Mouse (Mus musculus): Measurements from ENCODE around the gene Kif12. TPM values are rescaled to one million over a fixed set of nuclear protein-coding genes. Genes with fewer than 3 reads are reported as not detected.

Kif12 gene
- polyA plus RNA-seq, 1 experiment = not detected

- no peak for TF ChIP-seq POLR2A (IDR thresholded peaks at IDR 0.05; ENCODE audit: low read depth, low read length)
- TF ChIP-seq CTCF (IDR thresholded peaks at IDR 0.05; ENCODE audit: borderline replicate concordance, insufficient read depth, low read length) = no peak
- Histone ChIP-seq H3K4me3 (ENCODE audit: insufficient read depth, low read length) (0 out of 2 replicates have a peak within 1 kb of the TSS, but pooled peaks have one; percentile 4), H3K4me1 (ENCODE audit: control insufficient read depth, insufficient read depth, low read length) (peaks cover 13% of the 10 kb centered on the region; the same call in 1 of the 2 replicates), H3K27ac (ENCODE audit: insufficient read depth, low read length) (no peak within 1 kb of the TSS)
These were observed 42.1 kb upstream of the Kif12 start, which contains the start of gene Col27a1 for GRCm38 (mm10) chr4:63213907-63214621. TSS of gene Col27a1 (plus strand) at chr4:63214004.

GRCm38 (mm10) chr4:63205583-63205982, 33.7 kb upstream of the Kif12 start:
- no peak overlapping the region for H3K4me3 ChIP-seq (ENCODE audit: insufficient read depth, low read length)
- TF ChIP-seq POLR2A (IDR thresholded peaks at IDR 0.05; ENCODE audit: low read depth, low read length) = no peak
- TF ChIP-seq CTCF (IDR thresholded peaks at IDR 0.05; ENCODE audit: borderline replicate concordance, insufficient read depth, low read length) = no peak
- no peak overlapping the region for H3K27ac ChIP-seq (ENCODE audit: insufficient read depth, low read length)
- H3K4me1 ChIP-seq (ENCODE audit: control insufficient read depth, insufficient read depth, low read length) = no peaks in the 10 kb centered on the region

GRCm38 (mm10) chr4:63203874-63204273, 31.9 kb upstream of the Kif12 start:
- Histone ChIP-seq H3K27ac (ENCODE audit: insufficient read depth, low read length) (no peak overlapping the region), H3K4me1 (ENCODE audit: control insufficient read depth, insufficient read depth, low read length) (no peaks in the 10 kb centered on the region), H3K4me3 (ENCODE audit: insufficient read depth, low read length) (no peak overlapping the region)
- TF ChIP-seq CTCF (IDR thresholded peaks at IDR 0.05; ENCODE audit: borderline replicate concordance, insufficient read depth, low read length) (no peak), POLR2A (IDR thresholded peaks at IDR 0.05; ENCODE audit: low read depth, low read length) (no peak)

GRCm38 (mm10) chr4:63199366-63199765, 27.4 kb upstream of the Kif12 start:
- Histone ChIP-seq H3K27ac (ENCODE audit: insufficient read depth, low read length) (no peak overlapping the region), H3K4me3 (ENCODE audit: insufficient read depth, low read length) (no peak overlapping the region), H3K4me1 (ENCODE audit: control insufficient read depth, insufficient read depth, low read length) (no peaks in the 10 kb centered on the region)
- TF ChIP-seq CTCF (IDR thresholded peaks at IDR 0.05; ENCODE audit: borderline replicate concordance, insufficient read depth, low read length) (no peak), POLR2A (IDR thresholded peaks at IDR 0.05; ENCODE audit: low read depth, low read length) (no peak)

- Histone ChIP-seq H3K4me3 (ENCODE audit: insufficient read depth, low read length) (no peak overlapping the region), H3K27ac (ENCODE audit: insufficient read depth, low read length) (no peak overlapping the region), H3K4me1 (ENCODE audit: control insufficient read depth, insufficient read depth, low read length) (no peaks in the 10 kb centered on the region)
- no peak for TF ChIP-seq POLR2A (IDR thresholded peaks at IDR 0.05; ENCODE audit: low read depth, low read length)
- TF ChIP-seq CTCF (IDR thresholded peaks at IDR 0.05; ENCODE audit: borderline replicate concordance, insufficient read depth, low read length) = no peak
These were observed 22.4 kb upstream of the Kif12 start for GRCm38 (mm10) chr4:63194366-63194765.

GRCm38 (mm10) chr4:63191641-63192040, 19.7 kb upstream of the Kif12 start:
- TF ChIP-seq POLR2A (IDR thresholded peaks at IDR 0.05; ENCODE audit: low read depth, low read length) (no peak), CTCF (IDR thresholded peaks at IDR 0.05; ENCODE audit: borderline replicate concordance, insufficient read depth, low read length) (no peak)
- no peak overlapping the region for H3K27ac ChIP-seq (ENCODE audit: insufficient read depth, low read length)

GRCm38 (mm10) chr4:63186281-63186870, 14.4 kb upstream of the Kif12 start:
- H3K4me1 ChIP-seq (ENCODE audit: control insufficient read depth, insufficient read depth, low read length) = no peaks in the 10 kb centered on the region
- H3K4me3 ChIP-seq (ENCODE audit: insufficient read depth, low read length) = no peak overlapping the region
- H3K27ac ChIP-seq (ENCODE audit: insufficient read depth, low read length) = no peak overlapping the region
- TF ChIP-seq CTCF (IDR thresholded peaks at IDR 0.05; ENCODE audit: borderline replicate concordance, insufficient read depth, low read length) (no peak), POLR2A (IDR thresholded peaks at IDR 0.05; ENCODE audit: low read depth, low read length) (no peak)

More at GRCm38 (mm10) chr4:63191641-63192040, 19.7 kb upstream of the Kif12 start:
- Histone ChIP-seq H3K4me3 (ENCODE audit: insufficient read depth, low read length) (no peak overlapping the region), H3K4me1 (ENCODE audit: control insufficient read depth, insufficient read depth, low read length) (no peaks in the 10 kb centered on the region)

- H3K27ac ChIP-seq (ENCODE audit: insufficient read depth, low read length) = no peak overlapping the region
- H3K4me1 ChIP-seq (ENCODE audit: control insufficient read depth, insufficient read depth, low read length) = no peaks in the 10 kb centered on the region
- no peak overlapping the region for H3K4me3 ChIP-seq (ENCODE audit: insufficient read depth, low read length)
- TF ChIP-seq POLR2A (IDR thresholded peaks at IDR 0.05; ENCODE audit: low read depth, low read length) (no peak), CTCF (IDR thresholded peaks at IDR 0.05; ENCODE audit: borderline replicate concordance, insufficient read depth, low read length) (peak; percentile 97)
These were observed 9.6 kb upstream of the Kif12 start for GRCm38 (mm10) chr4:63181556-63181955.

GRCm38 (mm10) chr4:63171122-63171521, 809 bp downstream of the Kif12 start:
- H3K27ac ChIP-seq (ENCODE audit: insufficient read depth, low read length) = no peak overlapping the region
- no peaks in the 10 kb centered on the region for H3K4me1 ChIP-seq (ENCODE audit: control insufficient read depth, insufficient read depth, low read length)
- no peak for TF ChIP-seq POLR2A (IDR thresholded peaks at IDR 0.05; ENCODE audit: low read depth, low read length)
- TF ChIP-seq CTCF (IDR thresholded peaks at IDR 0.05; ENCODE audit: borderline replicate concordance, insufficient read depth, low read length) = no peak
- no peak overlapping the region for H3K4me3 ChIP-seq (ENCODE audit: insufficient read depth, low read length)

- H3K4me3 ChIP-seq (ENCODE audit: insufficient read depth, low read length) = no peak overlapping the region
- no peak overlapping the region for H3K27ac ChIP-seq (ENCODE audit: insufficient read depth, low read length)
- TF ChIP-seq CTCF (IDR thresholded peaks at IDR 0.05; ENCODE audit: borderline replicate concordance, insufficient read depth, low read length) = no peak
- TF ChIP-seq POLR2A (IDR thresholded peaks at IDR 0.05; ENCODE audit: low read depth, low read length) = no peak
- no peaks in the 10 kb centered on the region for H3K4me1 ChIP-seq (ENCODE audit: control insufficient read depth, insufficient read depth, low read length)
These were observed 1.9 kb downstream of the Kif12 start for GRCm38 (mm10) chr4:63170061-63170460.
